Mouse (Mus musculus): ENCODE measurements around the gene Zkscan2. TPM values are rescaled to one million over a fixed set of nuclear protein-coding genes. Genes with fewer than 3 reads are reported as not detected.
A peak's percentile ranks its signal among the peaks of the same experiment; 100 is the strongest.

Zkscan2 gene
- polyA plus RNA-seq (2014; fragmentation: Nextera tagmentation; extraction: Ambion mirVana) = 6.5 and 9.0 TPM in 2 replicates

- DNase-seq (ENCODE audit: low spot score) (peak; percentile 93), ATAC-seq (ENCODE audit: low FRiP score) (peak; percentile 96)
- Histone ChIP-seq H3K27ac (ENCODE audit: low read depth, low read length) (peak within 1 kb of the TSS; percentile 81), H3K4me2 (replicated peaks; ENCODE audit: low read depth, low read length) (peak within 1 kb of the TSS; percentile 69), H3K36me3 (ENCODE audit: control insufficient read depth, insufficient read depth, low read length) (no peaks in the 10 kb centered on the region), H3K27me3 (ENCODE audit: control insufficient read depth, insufficient read depth, low read length) (no peaks in the 10 kb centered on the region), H3K4me3 (ENCODE audit: low read depth, low read length) (peak within 1 kb of the TSS; percentile 56), H3K9ac (ENCODE audit: low read depth, low read length) (peak within 1 kb of the TSS; percentile 45), H3K4me1 (replicated peaks; ENCODE audit: control insufficient read depth, insufficient read depth, low read length) (0 out of 2 replicates have a peak, but pooled peaks cover 2% of the 10 kb centered on the region), H3K9me3 (ENCODE audit: control insufficient read depth, low read length) (no peaks in the 10 kb centered on the region; the same call in 1 of the 2 replicates)
- WGBS = 2% methylated on average over 71 of the region's 71 CpGs
Measured at GRCm38 (mm10) chr7:123500239-123501219, at the start of gene Zkscan2. Gene Zkscan2 (minus strand): TSS chr7:123500449.

DNA sequence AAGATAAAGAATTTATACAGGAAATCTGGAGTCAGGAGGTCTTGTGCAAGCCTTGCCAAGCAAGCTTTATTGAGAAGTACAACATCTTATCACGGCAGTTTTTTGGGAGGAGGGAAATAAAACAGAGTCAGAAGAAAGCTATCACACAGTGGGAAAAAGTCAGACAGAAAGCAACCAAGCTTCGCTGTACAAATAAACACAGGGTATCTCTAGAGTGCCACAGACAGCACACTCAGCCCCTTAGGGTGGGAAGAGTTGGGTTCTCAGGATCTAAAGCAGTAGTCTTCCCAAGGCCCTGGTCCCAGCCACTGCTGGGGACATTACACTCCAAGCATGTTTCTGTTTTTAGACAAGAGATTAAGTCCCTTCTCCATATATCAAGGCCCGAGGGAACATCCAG, 28.9 kb upstream of the Zkscan2 start:
- Histone ChIP-seq H3K4me1 (replicated peaks; ENCODE audit: control insufficient read depth, insufficient read depth, low read length) (no peaks in the 10 kb centered on the region), H3K9ac (ENCODE audit: low read depth, low read length) (no peak overlapping the region), H3K9me3 (ENCODE audit: control insufficient read depth, low read length) (no peaks in the 10 kb centered on the region), H3K27me3 (ENCODE audit: control insufficient read depth, insufficient read depth, low read length) (no peaks in the 10 kb centered on the region), H3K4me3 (ENCODE audit: low read depth, low read length) (no peak overlapping the region), H3K27ac (ENCODE audit: low read depth, low read length) (no peak overlapping the region), H3K36me3 (ENCODE audit: control insufficient read depth, insufficient read depth, low read length) (no peaks in the 10 kb centered on the region), H3K4me2 (replicated peaks; ENCODE audit: low read depth, low read length) (no peak overlapping the region)
- DNase-seq (ENCODE audit: low spot score) (no peak), ATAC-seq (ENCODE audit: low FRiP score) (no peak)
- WGBS = 89% methylated on average over 3 of the region's 3 CpGs

GRCm38 (mm10) chr7:123525761-123526160, 25.5 kb upstream of the Zkscan2 start:
- no peaks in the 10 kb centered on the region for H3K9me3 ChIP-seq (ENCODE audit: control insufficient read depth, low read length)
- H3K4me3 ChIP-seq (ENCODE audit: low read depth, low read length) = no peak overlapping the region
- H3K4me1 ChIP-seq (replicated peaks; ENCODE audit: control insufficient read depth, insufficient read depth, low read length) = no peaks in the 10 kb centered on the region
- WGBS = 45% methylated on average over 10 of the region's 10 CpGs
- H3K36me3 ChIP-seq (ENCODE audit: control insufficient read depth, insufficient read depth, low read length) = no peaks in the 10 kb centered on the region
- no peak overlapping the region for H3K27ac ChIP-seq (ENCODE audit: low read depth, low read length)
- no peak overlapping the region for H3K4me2 ChIP-seq (replicated peaks; ENCODE audit: low read depth, low read length)
- no peak overlapping the region for H3K9ac ChIP-seq (ENCODE audit: low read depth, low read length)
- no peaks in the 10 kb centered on the region for H3K27me3 ChIP-seq (ENCODE audit: control insufficient read depth, insufficient read depth, low read length)
- ATAC-seq (ENCODE audit: low FRiP score) (no peak), DNase-seq (ENCODE audit: low spot score) (no peak)

DNA sequence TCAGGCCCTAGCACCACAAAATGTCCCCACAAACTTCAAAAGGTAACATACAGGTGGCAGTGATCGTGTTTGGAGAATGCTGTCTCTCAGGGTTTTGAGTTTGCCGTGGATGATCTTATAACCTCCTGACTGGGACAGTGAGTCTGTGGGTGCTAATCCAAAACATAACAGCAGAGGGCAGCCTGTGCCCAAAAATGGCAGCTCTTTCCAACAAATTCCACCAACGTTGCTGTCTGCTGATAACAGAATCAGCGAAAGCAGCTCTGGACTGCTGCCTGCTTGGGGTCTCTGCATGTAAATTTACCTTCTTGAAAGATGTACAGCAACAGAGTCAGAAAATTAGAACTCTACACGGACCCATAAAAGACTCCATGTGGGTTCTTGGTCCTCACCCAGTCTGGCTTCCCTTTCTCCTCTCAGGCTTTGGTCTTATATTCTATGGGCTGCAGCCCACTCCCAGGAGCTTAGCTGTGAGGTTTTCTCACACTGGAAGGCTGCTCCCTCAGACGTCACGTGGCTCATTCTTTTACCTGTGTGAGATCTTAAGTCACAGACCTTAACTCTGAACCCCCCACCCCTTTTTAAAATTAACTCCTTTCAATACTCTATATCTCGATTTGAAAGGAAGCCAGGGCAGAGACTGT, 24.1 kb upstream of the Zkscan2 start:
- no peaks in the 10 kb centered on the region for H3K9me3 ChIP-seq (ENCODE audit: control insufficient read depth, low read length)
- H3K4me3 ChIP-seq (ENCODE audit: low read depth, low read length) = no peak overlapping the region
- no peaks in the 10 kb centered on the region for H3K4me1 ChIP-seq (replicated peaks; ENCODE audit: control insufficient read depth, insufficient read depth, low read length)
- no peak overlapping the region for H3K9ac ChIP-seq (ENCODE audit: low read depth, low read length)
- no peaks in the 10 kb centered on the region for H3K27me3 ChIP-seq (ENCODE audit: control insufficient read depth, insufficient read depth, low read length)
- WGBS = 29% methylated on average over 8 of the region's 8 CpGs
- H3K27ac ChIP-seq (ENCODE audit: low read depth, low read length) = no peak overlapping the region
- ATAC-seq (ENCODE audit: low FRiP score) = 0 out of 2 replicates have a peak, but pooled peaks have one; percentile 54
- no peaks in the 10 kb centered on the region for H3K36me3 ChIP-seq (ENCODE audit: control insufficient read depth, insufficient read depth, low read length)
- peak; percentile 86 for DNase-seq (ENCODE audit: low spot score)
- no peak overlapping the region for H3K4me2 ChIP-seq (replicated peaks; ENCODE audit: low read depth, low read length)

DNA sequence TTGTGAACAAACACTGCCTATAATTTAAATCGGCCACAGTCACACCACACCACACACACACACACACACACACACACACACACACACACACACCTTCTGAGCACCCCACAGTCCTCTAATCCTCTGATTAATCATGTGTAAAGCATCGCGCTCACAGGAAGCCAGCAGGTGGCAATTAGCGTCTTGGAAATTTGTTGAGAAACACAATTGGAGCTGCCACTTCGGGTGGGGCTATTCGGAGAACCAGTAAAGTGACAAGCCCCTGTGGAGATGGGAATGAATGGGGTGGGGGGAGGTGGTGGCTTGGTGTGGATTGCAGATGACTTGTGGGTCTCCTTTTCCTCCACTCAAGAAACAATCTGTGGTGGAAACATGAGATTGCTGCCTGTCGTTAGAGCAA, 7.7 kb upstream of the Zkscan2 start:
- no peaks in the 10 kb centered on the region for H3K27me3 ChIP-seq (ENCODE audit: control insufficient read depth, insufficient read depth, low read length)
- no peak overlapping the region for H3K27ac ChIP-seq (ENCODE audit: low read depth, low read length)
- DNase-seq (ENCODE audit: low spot score) (no peak), ATAC-seq (ENCODE audit: low FRiP score) (no peak)
- H3K9me3 ChIP-seq (ENCODE audit: control insufficient read depth, low read length) = peaks cover 7% of the 10 kb centered on the region
- H3K4me3 ChIP-seq (ENCODE audit: low read depth, low read length) = no peak overlapping the region
- H3K36me3 ChIP-seq (ENCODE audit: control insufficient read depth, insufficient read depth, low read length) = no peaks in the 10 kb centered on the region
- no peak overlapping the region for H3K4me2 ChIP-seq (replicated peaks; ENCODE audit: low read depth, low read length)
- no peak overlapping the region for H3K9ac ChIP-seq (ENCODE audit: low read depth, low read length)
- no peaks in the 10 kb centered on the region for H3K4me1 ChIP-seq (replicated peaks; ENCODE audit: control insufficient read depth, insufficient read depth, low read length)
- WGBS = 87% methylated on average over 7 of the region's 7 CpGs

- H3K9me3 ChIP-seq (ENCODE audit: control insufficient read depth, low read length) = peaks cover 7% of the 10 kb centered on the region
- no peak overlapping the region for H3K4me2 ChIP-seq (replicated peaks; ENCODE audit: low read depth, low read length)
- ATAC-seq (ENCODE audit: low FRiP score) (no peak), DNase-seq (ENCODE audit: low spot score) (peak; percentile 47)
- 46% methylated on average over 1 of the region's 1 CpGs for WGBS
- no peak overlapping the region for H3K9ac ChIP-seq (ENCODE audit: low read depth, low read length)
- H3K27me3 ChIP-seq (ENCODE audit: control insufficient read depth, insufficient read depth, low read length) = no peaks in the 10 kb centered on the region
- H3K4me1 ChIP-seq (replicated peaks; ENCODE audit: control insufficient read depth, insufficient read depth, low read length) = 0 out of 2 replicates have a peak, but pooled peaks cover 2% of the 10 kb centered on the region
- no peaks in the 10 kb centered on the region for H3K36me3 ChIP-seq (ENCODE audit: control insufficient read depth, insufficient read depth, low read length)
- H3K4me3 ChIP-seq (ENCODE audit: low read depth, low read length) = no peak overlapping the region
- H3K27ac ChIP-seq (ENCODE audit: low read depth, low read length) = no peak overlapping the region
Measured at GRCm38 (mm10) chr7:123503358-123503757, 3.1 kb upstream of the Zkscan2 start.

GRCm38 (mm10) chr7:123499481-123500238, 589 bp downstream of the Zkscan2 start:
- H3K9ac ChIP-seq (ENCODE audit: low read depth, low read length) = peak overlapping the region; percentile 45
- ATAC-seq (ENCODE audit: low FRiP score) (peak; percentile 26; the same call in 1 of the 2 replicates), DNase-seq (ENCODE audit: low spot score) (no peak)
- 43% methylated on average over 19 of the region's 19 CpGs for WGBS
- peak overlapping the region; percentile 69 for H3K4me2 ChIP-seq (replicated peaks; ENCODE audit: low read depth, low read length)
- peak overlapping the region; percentile 56 for H3K4me3 ChIP-seq (ENCODE audit: low read depth, low read length)
- H3K9me3 ChIP-seq (ENCODE audit: control insufficient read depth, low read length) = no peaks in the 10 kb centered on the region
- no peaks in the 10 kb centered on the region for H3K27me3 ChIP-seq (ENCODE audit: control insufficient read depth, insufficient read depth, low read length)
- H3K4me1 ChIP-seq (replicated peaks; ENCODE audit: control insufficient read depth, insufficient read depth, low read length) = 0 out of 2 replicates have a peak, but pooled peaks cover 2% of the 10 kb centered on the region
- H3K36me3 ChIP-seq (ENCODE audit: control insufficient read depth, insufficient read depth, low read length) = no peaks in the 10 kb centered on the region
- H3K27ac ChIP-seq (ENCODE audit: low read depth, low read length) = peak overlapping the region; percentile 81; the same call in 1 of the 2 replicates

DNA sequence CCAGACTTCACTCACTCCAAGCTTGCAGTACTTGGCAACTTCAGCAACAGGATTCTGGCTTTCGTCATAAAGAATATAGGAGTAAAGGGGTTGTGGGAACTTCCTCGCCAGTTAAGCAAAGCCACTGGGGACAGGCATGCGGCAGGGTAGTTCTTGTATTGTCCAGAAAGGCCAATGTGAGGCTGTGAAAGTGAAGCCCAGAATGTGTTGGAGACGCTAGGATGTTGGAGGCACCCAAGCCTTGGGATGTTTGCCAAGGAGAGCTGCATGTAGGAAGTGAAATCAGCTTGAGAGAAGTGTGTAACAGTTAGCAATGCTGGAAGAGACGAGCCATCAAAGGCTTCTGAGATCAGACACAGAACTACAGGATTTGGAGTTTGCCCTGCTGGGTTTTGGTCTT, 12.5 kb downstream of the Zkscan2 start:
- Histone ChIP-seq H3K4me3 (ENCODE audit: low read depth, low read length) (no peak overlapping the region), H3K27me3 (ENCODE audit: control insufficient read depth, insufficient read depth, low read length) (no peaks in the 10 kb centered on the region), H3K9me3 (ENCODE audit: control insufficient read depth, low read length) (no peaks in the 10 kb centered on the region), H3K9ac (ENCODE audit: low read depth, low read length) (no peak overlapping the region), H3K4me1 (replicated peaks; ENCODE audit: control insufficient read depth, insufficient read depth, low read length) (no peaks in the 10 kb centered on the region), H3K36me3 (ENCODE audit: control insufficient read depth, insufficient read depth, low read length) (0 out of 2 replicates have a peak, but pooled peaks cover 4% of the 10 kb centered on the region), H3K4me2 (replicated peaks; ENCODE audit: low read depth, low read length) (no peak overlapping the region), H3K27ac (ENCODE audit: low read depth, low read length) (no peak overlapping the region)
- DNase-seq (ENCODE audit: low spot score) (no peak), ATAC-seq (ENCODE audit: low FRiP score) (no peak)
- 89% methylated on average over 5 of the region's 5 CpGs for WGBS

All from hindbrain, embryonic 11.5 days (tissue).